Mouse (Mus musculus): Measurements from ENCODE around the gene Fzd4.

The Fzd4 gene

GRCm38 (mm10) chr7:89418127-89418653 is 14.0 kb downstream of the Fzd4 start:
- TF ChIP-seq CTCF (conservative IDR thresholded peaks at IDR 0.05; ENCODE audit: low read length) = no peak
- no peak for TF ChIP-seq NANOG (IDR thresholded peaks at IDR 0.05; ENCODE audit: borderline replicate concordance, low read length)
- no peak for TF ChIP-seq POU5F1 (IDR thresholded peaks at IDR 0.05; ENCODE audit: borderline replicate concordance, low read length)
- no peak overlapping the region for H3K4me3 ChIP-seq (replicated peaks; ENCODE audit: low read length)
- H3K27me3 ChIP-seq (ENCODE audit: insufficient read depth, low read length) = no peaks in the 10 kb centered on the region; the same call in 1 of the 2 replicates
- no peaks in the 10 kb centered on the region for H3K36me3 ChIP-seq (ENCODE audit: insufficient read depth, low read length)
- no peaks in the 10 kb centered on the region; the same call in 1 of the 2 replicates for H3K9me3 ChIP-seq (ENCODE audit: low read length)
- H3K4me1 ChIP-seq (replicated peaks; ENCODE audit: low read depth, low read length) = peaks cover 2% of the 10 kb centered on the region

GRCm38 (mm10) chr7:89418917-89419679 is 14.9 kb downstream of the Fzd4 start:
- H3K9me3 ChIP-seq (ENCODE audit: low read length) = no peaks in the 10 kb centered on the region; the same call in 1 of the 2 replicates
- H3K4me3 ChIP-seq (replicated peaks; ENCODE audit: low read length) = no peak overlapping the region
- no peak for TF ChIP-seq POU5F1 (IDR thresholded peaks at IDR 0.05; ENCODE audit: borderline replicate concordance, low read length)
- TF ChIP-seq CTCF (conservative IDR thresholded peaks at IDR 0.05; ENCODE audit: low read length) = peak; percentile 49
- no peaks in the 10 kb centered on the region for H3K27me3 ChIP-seq (ENCODE audit: insufficient read depth, low read length)
- H3K36me3 ChIP-seq (ENCODE audit: insufficient read depth, low read length) = no peaks in the 10 kb centered on the region
- peaks cover 7% of the 10 kb centered on the region for H3K4me1 ChIP-seq (replicated peaks; ENCODE audit: low read depth, low read length)

GRCm38 (mm10) chr7:89421294-89421693 is 17.1 kb downstream of the Fzd4 start:
- H3K4me1 ChIP-seq (replicated peaks; ENCODE audit: low read depth, low read length) = peaks cover 7% of the 10 kb centered on the region
- H3K9me3 ChIP-seq (ENCODE audit: low read length) = no peaks in the 10 kb centered on the region; the same call in 1 of the 2 replicates
- H3K36me3 ChIP-seq (ENCODE audit: insufficient read depth, low read length) = no peaks in the 10 kb centered on the region
- TF ChIP-seq NANOG (IDR thresholded peaks at IDR 0.05; ENCODE audit: borderline replicate concordance, low read length) (no peak), POU5F1 (IDR thresholded peaks at IDR 0.05; ENCODE audit: borderline replicate concordance, low read length) (no peak), CTCF (conservative IDR thresholded peaks at IDR 0.05; ENCODE audit: low read length) (no peak)
- 0 out of 2 replicates have a peak, but pooled peaks cover 3% of the 10 kb centered on the region for H3K27me3 ChIP-seq (ENCODE audit: insufficient read depth, low read length)
- no peak overlapping the region for H3K4me3 ChIP-seq (replicated peaks; ENCODE audit: low read length)

GRCm38 (mm10) chr7:89422650-89423049 is 18.5 kb downstream of the Fzd4 start:
- Histone ChIP-seq H3K36me3 (ENCODE audit: insufficient read depth, low read length) (no peaks in the 10 kb centered on the region), H3K9me3 (ENCODE audit: low read length) (no peaks in the 10 kb centered on the region; the same call in 1 of the 2 replicates), H3K27me3 (ENCODE audit: insufficient read depth, low read length) (0 out of 2 replicates have a peak, but pooled peaks cover 3% of the 10 kb centered on the region), H3K4me1 (replicated peaks; ENCODE audit: low read depth, low read length) (peaks cover 7% of the 10 kb centered on the region), H3K4me3 (replicated peaks; ENCODE audit: low read length) (no peak overlapping the region)
- no peak for TF ChIP-seq POU5F1 (IDR thresholded peaks at IDR 0.05; ENCODE audit: borderline replicate concordance, low read length)
- no peak for TF ChIP-seq NANOG (IDR thresholded peaks at IDR 0.05; ENCODE audit: borderline replicate concordance, low read length)
- TF ChIP-seq CTCF (conservative IDR thresholded peaks at IDR 0.05; ENCODE audit: low read length) = no peak

- Histone ChIP-seq H3K9me3 (ENCODE audit: low read length) (no peaks in the 10 kb centered on the region), H3K4me1 (replicated peaks; ENCODE audit: low read depth, low read length) (peaks cover 7% of the 10 kb centered on the region), H3K4me3 (replicated peaks; ENCODE audit: low read length) (no peak overlapping the region), H3K27me3 (ENCODE audit: insufficient read depth, low read length) (0 out of 2 replicates have a peak, but pooled peaks cover 3% of the 10 kb centered on the region), H3K36me3 (ENCODE audit: insufficient read depth, low read length) (no peaks in the 10 kb centered on the region)
- TF ChIP-seq POU5F1 (IDR thresholded peaks at IDR 0.05; ENCODE audit: borderline replicate concordance, low read length) (no peak), NANOG (IDR thresholded peaks at IDR 0.05; ENCODE audit: borderline replicate concordance, low read length) (no peak), CTCF (conservative IDR thresholded peaks at IDR 0.05; ENCODE audit: low read length) (no peak)
These were observed 19.0 kb downstream of the Fzd4 start for GRCm38 (mm10) chr7:89423194-89423593.

- Histone ChIP-seq H3K4me1 (replicated peaks; ENCODE audit: low read depth, low read length) (peaks cover 7% of the 10 kb centered on the region), H3K27me3 (ENCODE audit: insufficient read depth, low read length) (0 out of 2 replicates have a peak, but pooled peaks cover 3% of the 10 kb centered on the region), H3K4me3 (replicated peaks; ENCODE audit: low read length) (no peak overlapping the region), H3K36me3 (ENCODE audit: insufficient read depth, low read length) (no peaks in the 10 kb centered on the region), H3K9me3 (ENCODE audit: low read length) (no peaks in the 10 kb centered on the region)
- TF ChIP-seq CTCF (conservative IDR thresholded peaks at IDR 0.05; ENCODE audit: low read length) (no peak), NANOG (IDR thresholded peaks at IDR 0.05; ENCODE audit: borderline replicate concordance, low read length) (no peak), POU5F1 (IDR thresholded peaks at IDR 0.05; ENCODE audit: borderline replicate concordance, low read length) (no peak)
These were observed 19.6 kb downstream of the Fzd4 start for GRCm38 (mm10) chr7:89423688-89424255.

- Histone ChIP-seq H3K27me3 (ENCODE audit: insufficient read depth, low read length) (0 out of 2 replicates have a peak, but pooled peaks cover 3% of the 10 kb centered on the region), H3K4me3 (replicated peaks; ENCODE audit: low read length) (no peak overlapping the region), H3K9me3 (ENCODE audit: low read length) (no peaks in the 10 kb centered on the region), H3K36me3 (ENCODE audit: insufficient read depth, low read length) (no peaks in the 10 kb centered on the region), H3K4me1 (replicated peaks; ENCODE audit: low read depth, low read length) (peaks cover 7% of the 10 kb centered on the region)
- TF ChIP-seq POU5F1 (IDR thresholded peaks at IDR 0.05; ENCODE audit: borderline replicate concordance, low read length) (no peak), CTCF (conservative IDR thresholded peaks at IDR 0.05; ENCODE audit: low read length) (no peak), NANOG (IDR thresholded peaks at IDR 0.05; ENCODE audit: borderline replicate concordance, low read length) (no peak)
These were observed 20.5 kb downstream of the Fzd4 start for GRCm38 (mm10) chr7:89424659-89425058.

Measured in E14TG2a.4 (cell line).